Mouse (Mus musculus): ENCODE results near the gene Chchd10.

- TF ChIP-seq POLR2A (IDR thresholded peaks at IDR 0.05; ENCODE audit: extremely low read depth, insufficient read depth, low read length) = no peak
- no peak for TF ChIP-seq CTCF (IDR thresholded peaks at IDR 0.05; ENCODE audit: extremely low read depth, insufficient read depth, low read length)
Measured at GRCm38 (mm10) chr10:75910698-75911097, 22.2 kb upstream of the Chchd10 start.

All from cortical plate, adult 2 months (tissue).